Mouse (Mus musculus): ENCODE results near the gene Foxp1. TPM values are rescaled to one million over a fixed set of nuclear protein-coding genes. Genes with fewer than 3 reads are reported as not detected.

The Foxp1 gene
- polyA plus RNA-seq, 1 experiment, result 93.7 TPM

DNA sequence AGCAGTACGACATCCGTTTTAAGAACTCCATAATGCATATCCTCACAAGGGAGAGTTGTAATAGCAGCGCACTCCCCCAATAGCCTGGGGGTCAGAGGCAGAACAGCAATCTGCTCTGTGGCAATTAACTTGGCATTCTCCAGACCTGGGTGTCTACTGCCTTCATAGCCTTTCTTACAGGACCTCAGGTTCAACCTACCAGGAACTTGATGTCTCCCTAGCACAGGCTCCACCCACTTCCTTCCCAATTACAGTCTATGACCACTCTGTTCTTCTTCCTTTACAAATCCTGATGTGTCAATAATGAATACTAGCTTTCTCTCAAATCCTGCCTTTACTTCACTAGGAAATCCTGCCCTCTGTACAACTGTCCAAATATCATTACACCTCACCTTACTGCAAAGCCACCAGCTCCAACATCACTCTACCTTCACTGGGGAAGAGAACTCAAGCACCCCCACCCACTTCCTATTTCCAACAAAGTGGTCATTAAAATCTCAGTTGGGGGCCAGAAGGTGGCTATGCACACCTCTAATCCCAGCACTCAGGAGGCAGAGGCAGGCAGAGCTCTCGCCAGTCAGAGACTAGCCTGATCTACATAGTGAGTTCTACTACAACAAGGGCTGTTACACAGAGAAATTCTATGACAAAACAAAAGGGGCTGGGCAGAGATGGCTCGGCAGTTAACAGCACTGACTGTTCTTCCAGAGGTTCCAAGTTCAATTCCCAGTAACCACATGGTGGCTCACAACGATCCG is 68.6 kb downstream of the Foxp1 start:
- TF ChIP-seq POLR2A (IDR thresholded peaks at IDR 0.05; ENCODE audit: borderline replicate concordance, control insufficient read depth, low read depth, low read length) (no peak), CTCF (IDR thresholded peaks at IDR 0.05; ENCODE audit: control insufficient read depth, insufficient read depth, low read length) (no peak)
- H3K27ac ChIP-seq (ENCODE audit: control insufficient read depth, insufficient read depth, low read depth, low read length, poor library complexity), result no peak overlapping the region
- no peak overlapping the region for H3K4me3 ChIP-seq (replicated peaks; ENCODE audit: control insufficient read depth, low read depth, low read length)
- WGBS, result 82% methylated on average over 7 of the region's 7 CpGs
- H3K4me1 ChIP-seq (ENCODE audit: control insufficient read depth, insufficient read depth, low read length), result peaks cover 4% of the 10 kb centered on the region; the same call in 1 of the 2 replicates

DNA sequence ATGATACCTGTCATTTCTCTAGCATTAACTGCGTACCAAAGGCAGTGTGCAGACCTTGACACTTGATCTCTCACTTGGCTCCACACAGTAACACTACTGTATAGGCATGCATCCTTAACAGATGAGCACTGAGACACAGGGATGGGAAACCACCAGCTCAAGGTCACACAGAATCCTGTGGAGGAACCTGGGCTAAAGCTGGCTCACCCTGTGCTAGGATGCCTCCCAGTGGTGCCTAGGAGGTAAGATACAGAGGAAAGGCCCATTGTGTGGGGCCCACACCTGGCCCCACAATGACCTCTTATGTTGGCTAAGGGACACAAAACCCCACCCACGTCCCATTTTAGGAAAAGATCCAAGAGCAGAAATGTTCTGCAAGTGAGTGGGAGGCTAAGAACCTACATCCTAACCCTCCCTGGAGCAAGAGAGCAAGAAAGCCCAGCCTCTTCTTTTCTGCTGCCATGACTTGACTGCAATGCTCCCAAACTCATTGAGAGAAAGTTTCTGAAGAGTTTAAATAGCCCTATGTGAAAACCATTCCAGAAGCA is 69.8 kb downstream of the Foxp1 start:
- no peak overlapping the region for H3K27ac ChIP-seq (ENCODE audit: control insufficient read depth, insufficient read depth, low read depth, low read length, poor library complexity)
- WGBS, result 57% methylated on average over 2 of the region's 2 CpGs
- peak; percentile 86 for TF ChIP-seq CTCF (IDR thresholded peaks at IDR 0.05; ENCODE audit: control insufficient read depth, insufficient read depth, low read length)
- TF ChIP-seq POLR2A (IDR thresholded peaks at IDR 0.05; ENCODE audit: borderline replicate concordance, control insufficient read depth, low read depth, low read length), result no peak
- H3K4me1 ChIP-seq (ENCODE audit: control insufficient read depth, insufficient read depth, low read length), result peaks cover 4% of the 10 kb centered on the region; the same call in 1 of the 2 replicates
- H3K4me3 ChIP-seq (replicated peaks; ENCODE audit: control insufficient read depth, low read depth, low read length), result no peak overlapping the region

DNA sequence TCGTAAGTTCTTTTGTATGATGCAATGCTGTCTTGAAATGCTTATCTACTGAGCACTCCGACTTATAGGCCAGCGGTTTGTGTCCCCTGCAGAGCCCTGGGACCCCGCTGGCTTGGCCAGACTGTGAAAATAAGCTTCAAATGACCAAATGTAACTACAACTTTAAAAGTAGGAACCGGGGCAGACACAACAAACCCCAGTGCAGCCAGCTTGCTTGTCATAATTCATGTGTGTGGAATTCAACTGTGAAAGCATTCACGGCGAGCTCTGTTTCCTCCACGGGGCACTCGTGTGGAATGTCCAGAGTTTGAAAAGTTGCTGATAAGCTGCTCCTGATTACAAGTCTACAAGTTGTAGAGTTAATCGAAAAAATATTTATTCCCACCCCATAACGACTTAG is 71.0 kb downstream of the Foxp1 start:
- no peak overlapping the region for H3K4me3 ChIP-seq (replicated peaks; ENCODE audit: control insufficient read depth, low read depth, low read length)
- H3K4me1 ChIP-seq (ENCODE audit: control insufficient read depth, insufficient read depth, low read length), result peaks cover 4% of the 10 kb centered on the region; the same call in 1 of the 2 replicates
- TF ChIP-seq POLR2A (IDR thresholded peaks at IDR 0.05; ENCODE audit: borderline replicate concordance, control insufficient read depth, low read depth, low read length), result no peak
- no peak for TF ChIP-seq CTCF (IDR thresholded peaks at IDR 0.05; ENCODE audit: control insufficient read depth, insufficient read depth, low read length)
- WGBS, result 35% methylated on average over 11 of the region's 11 CpGs
- no peak overlapping the region for H3K27ac ChIP-seq (ENCODE audit: control insufficient read depth, insufficient read depth, low read depth, low read length, poor library complexity)

DNA sequence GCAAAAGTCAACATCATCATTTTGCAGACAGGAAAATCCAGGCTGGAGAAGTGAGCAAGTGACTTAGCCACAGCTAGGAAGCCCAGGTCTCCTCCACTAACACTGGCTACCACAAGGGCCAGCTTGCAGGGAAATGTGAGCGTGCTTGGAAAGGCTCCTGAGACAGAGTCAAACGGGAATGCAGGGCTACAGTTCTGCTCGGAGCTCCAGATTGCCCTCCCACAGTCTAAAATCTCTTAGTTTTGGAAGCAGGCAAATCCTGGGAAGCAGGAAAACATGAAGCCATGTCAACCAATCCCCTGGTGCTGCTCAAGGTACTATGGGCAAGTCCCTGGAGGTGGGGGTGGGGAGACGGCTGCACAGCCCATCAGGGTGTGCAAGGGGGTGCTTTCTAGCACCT is 75.1 kb downstream of the Foxp1 start:
- no peak overlapping the region for H3K27ac ChIP-seq (ENCODE audit: control insufficient read depth, insufficient read depth, low read depth, low read length, poor library complexity)
- no peak overlapping the region for H3K4me3 ChIP-seq (replicated peaks; ENCODE audit: control insufficient read depth, low read depth, low read length)
- peaks cover 3% of the 10 kb centered on the region; the same call in 1 of the 2 replicates for H3K4me1 ChIP-seq (ENCODE audit: control insufficient read depth, insufficient read depth, low read length)
- WGBS, result 91% methylated on average over 4 of the region's 4 CpGs
- TF ChIP-seq CTCF (IDR thresholded peaks at IDR 0.05; ENCODE audit: control insufficient read depth, insufficient read depth, low read length) (no peak), POLR2A (IDR thresholded peaks at IDR 0.05; ENCODE audit: borderline replicate concordance, control insufficient read depth, low read depth, low read length) (no peak)

DNA sequence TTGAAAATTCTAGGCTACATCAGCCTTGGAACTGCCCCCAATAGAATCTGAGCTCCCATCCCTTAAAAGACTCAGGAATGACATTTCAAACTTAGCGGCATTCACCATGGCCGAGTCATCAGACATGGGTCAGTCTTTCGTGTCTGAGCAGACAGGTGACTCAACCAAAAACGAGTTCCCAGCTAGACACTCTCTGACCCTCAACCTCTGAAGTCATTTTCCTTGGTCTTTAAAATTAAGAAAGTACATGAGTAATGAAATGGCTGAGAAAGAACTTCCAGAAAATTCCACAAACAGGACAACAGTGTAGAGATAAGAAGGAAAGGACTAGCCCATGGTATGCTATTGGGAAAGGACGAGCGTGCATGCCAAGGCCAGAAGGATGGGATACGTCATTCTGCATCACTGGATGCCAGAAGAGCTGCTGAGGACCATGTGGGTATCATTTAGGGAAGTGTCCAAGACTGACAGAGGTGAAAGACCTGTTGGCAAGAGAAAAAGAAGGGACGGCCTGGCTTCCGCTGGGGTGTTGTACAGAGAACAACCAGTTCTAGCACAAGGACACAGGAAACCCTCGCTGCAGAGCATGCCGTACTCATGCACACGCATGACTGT is 75.6 kb downstream of the Foxp1 start:
- Histone ChIP-seq H3K4me3 (replicated peaks; ENCODE audit: control insufficient read depth, low read depth, low read length) (no peak overlapping the region), H3K4me1 (ENCODE audit: control insufficient read depth, insufficient read depth, low read length) (peaks cover 3% of the 10 kb centered on the region; the same call in 1 of the 2 replicates), H3K27ac (ENCODE audit: control insufficient read depth, insufficient read depth, low read depth, low read length, poor library complexity) (no peak overlapping the region)
- no peak for TF ChIP-seq POLR2A (IDR thresholded peaks at IDR 0.05; ENCODE audit: borderline replicate concordance, control insufficient read depth, low read depth, low read length)
- TF ChIP-seq CTCF (IDR thresholded peaks at IDR 0.05; ENCODE audit: control insufficient read depth, insufficient read depth, low read length), result no peak
- 85% methylated on average over 12 of the region's 12 CpGs for WGBS

DNA sequence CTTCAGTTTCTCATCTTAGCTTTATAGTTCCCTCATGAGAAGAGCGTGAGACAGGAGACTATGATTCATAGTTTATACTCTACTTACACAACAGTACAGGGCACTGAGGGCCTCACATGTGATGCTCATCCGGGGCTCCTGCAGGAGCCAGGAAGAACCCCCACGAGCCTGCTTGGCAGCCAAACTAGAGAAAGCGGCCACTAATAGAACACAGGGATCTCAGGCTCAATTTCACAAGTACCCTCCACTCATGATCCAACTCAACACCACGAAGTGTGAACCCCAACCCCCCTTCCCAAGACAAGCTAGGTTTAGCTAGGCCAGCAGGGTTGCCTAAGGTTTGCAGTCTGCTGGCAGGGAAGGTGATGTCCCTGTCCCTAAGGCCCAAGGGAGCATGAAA is 79.1 kb downstream of the Foxp1 start:
- WGBS, result 63% methylated on average over 5 of the region's 5 CpGs
- Histone ChIP-seq H3K27ac (ENCODE audit: control insufficient read depth, insufficient read depth, low read depth, low read length, poor library complexity) (no peak overlapping the region), H3K4me3 (replicated peaks; ENCODE audit: control insufficient read depth, low read depth, low read length) (no peak overlapping the region), H3K4me1 (ENCODE audit: control insufficient read depth, insufficient read depth, low read length) (no peaks in the 10 kb centered on the region; the same call in 1 of the 2 replicates)
- TF ChIP-seq CTCF (IDR thresholded peaks at IDR 0.05; ENCODE audit: control insufficient read depth, insufficient read depth, low read length), result no peak
- TF ChIP-seq POLR2A (IDR thresholded peaks at IDR 0.05; ENCODE audit: borderline replicate concordance, control insufficient read depth, low read depth, low read length), result no peak

DNA sequence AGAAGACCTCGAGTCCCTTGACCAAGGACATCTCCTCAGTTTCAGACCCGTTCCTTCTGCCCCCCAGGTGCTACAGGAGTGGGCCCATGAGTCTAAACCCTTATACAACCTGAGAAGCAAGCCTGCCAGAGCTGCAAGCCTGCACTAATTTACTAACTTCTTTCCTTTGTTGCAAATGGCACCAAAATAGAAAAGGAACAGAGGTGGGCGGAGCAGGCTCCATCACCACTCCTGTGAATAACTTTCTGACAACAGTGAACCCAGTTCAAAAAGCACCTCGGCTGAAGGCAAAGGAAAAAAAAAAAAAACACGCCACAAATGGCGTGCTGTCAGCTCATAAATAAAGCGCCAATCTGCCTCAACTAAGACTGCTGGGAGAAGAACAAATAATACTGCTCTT is 81.4 kb downstream of the Foxp1 start:
- WGBS, result 68% methylated on average over 7 of the region's 7 CpGs
- TF ChIP-seq POLR2A (IDR thresholded peaks at IDR 0.05; ENCODE audit: borderline replicate concordance, control insufficient read depth, low read depth, low read length) (no peak), CTCF (IDR thresholded peaks at IDR 0.05; ENCODE audit: control insufficient read depth, insufficient read depth, low read length) (no peak)
- Histone ChIP-seq H3K27ac (ENCODE audit: control insufficient read depth, insufficient read depth, low read depth, low read length, poor library complexity) (0 out of 2 replicates have a peak overlapping the region, but pooled peaks have one; percentile 8), H3K4me1 (ENCODE audit: control insufficient read depth, insufficient read depth, low read length) (peaks cover under 1% of the 10 kb centered on the region; the same call in 1 of the 2 replicates), H3K4me3 (replicated peaks; ENCODE audit: control insufficient read depth, low read depth, low read length) (no peak overlapping the region)

DNA sequence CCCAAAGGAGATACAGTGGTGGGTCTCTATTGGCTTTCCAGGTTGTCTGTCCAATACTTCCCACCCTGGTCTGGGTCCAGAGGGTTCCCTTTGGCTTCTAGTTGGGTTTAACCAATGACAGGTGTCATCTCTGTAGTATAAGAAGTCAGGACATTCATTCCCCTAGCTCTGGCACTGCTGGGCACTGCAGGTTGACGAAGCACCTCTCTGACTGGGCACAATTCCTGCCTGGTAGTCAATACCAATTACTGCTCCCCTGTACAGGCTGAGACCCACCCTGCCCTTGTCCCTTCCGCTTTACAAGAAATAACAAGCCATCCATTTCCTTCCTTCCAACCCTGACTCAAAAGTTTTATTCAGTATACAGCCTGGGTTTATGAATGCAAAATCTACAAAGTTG is 81.9 kb downstream of the Foxp1 start:
- peaks cover 1% of the 10 kb centered on the region; the same call in 1 of the 2 replicates for H3K4me1 ChIP-seq (ENCODE audit: control insufficient read depth, insufficient read depth, low read length)
- H3K4me3 ChIP-seq (replicated peaks; ENCODE audit: control insufficient read depth, low read depth, low read length), result no peak overlapping the region
- 66% methylated on average over 2 of the region's 2 CpGs for WGBS
- TF ChIP-seq CTCF (IDR thresholded peaks at IDR 0.05; ENCODE audit: control insufficient read depth, insufficient read depth, low read length) (no peak), POLR2A (IDR thresholded peaks at IDR 0.05; ENCODE audit: borderline replicate concordance, control insufficient read depth, low read depth, low read length) (no peak)
- H3K27ac ChIP-seq (ENCODE audit: control insufficient read depth, insufficient read depth, low read depth, low read length, poor library complexity), result no peak overlapping the region

Measured in bone marrow, adult 2 months (tissue).